Mouse (Mus musculus) gastrocnemius, postnatal 25 days (tissue): ENCODE measurements at regions not wholly inside any gene's neighbourhood (a gene's known extent, or its start where the extent isn't known, plus 50 kb on each side); places are given as distances from the start of the nearest gene placed in this dataset.

Experiments used
- DNase-seq: peaks from one replicate; pipeline ENCODE4 v3.0.0; 2022

GRCm38 (mm10) chr1:63920181-63920933 is 151.3 kb upstream of the 4933402D24Rik start:
- no peak for DNase-seq

- DNase-seq, result no peak
Measured at GRCm38 (mm10) chr1:63918200-63918599, 149.1 kb upstream of the 4933402D24Rik start.

- DNase-seq, result no peak
Measured at GRCm38 (mm10) chr1:63916907-63917650, 148.0 kb upstream of the 4933402D24Rik start.

- DNase-seq, result no peak
Measured at GRCm38 (mm10) chr1:63910765-63911164, 141.7 kb upstream of the 4933402D24Rik start.

DNA sequence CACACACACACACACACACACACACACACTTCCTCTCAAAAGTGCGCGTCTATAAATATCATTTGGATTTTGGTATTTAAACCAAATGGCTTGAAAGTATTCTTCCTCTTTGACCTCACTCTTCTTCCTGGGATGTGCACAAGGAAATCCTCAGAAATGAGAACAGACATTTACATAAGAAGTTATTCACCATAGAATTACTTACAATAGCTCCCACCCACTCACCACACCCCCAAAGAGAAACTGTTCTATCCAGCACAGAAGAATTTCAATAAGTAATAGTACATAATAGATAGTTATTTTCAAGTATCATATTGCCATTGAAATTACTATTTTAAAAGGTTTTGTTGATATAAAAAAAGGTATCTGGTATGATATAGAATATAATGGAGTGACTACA is 140.1 kb upstream of the 4933402D24Rik start:
- no peak for DNase-seq

- no peak for DNase-seq
Measured at GRCm38 (mm10) chr1:63903620-63904019, 134.6 kb upstream of the 4933402D24Rik start.

- DNase-seq, result no peak
Measured at GRCm38 (mm10) chr1:63903201-63903600, 134.1 kb upstream of the 4933402D24Rik start.

DNA sequence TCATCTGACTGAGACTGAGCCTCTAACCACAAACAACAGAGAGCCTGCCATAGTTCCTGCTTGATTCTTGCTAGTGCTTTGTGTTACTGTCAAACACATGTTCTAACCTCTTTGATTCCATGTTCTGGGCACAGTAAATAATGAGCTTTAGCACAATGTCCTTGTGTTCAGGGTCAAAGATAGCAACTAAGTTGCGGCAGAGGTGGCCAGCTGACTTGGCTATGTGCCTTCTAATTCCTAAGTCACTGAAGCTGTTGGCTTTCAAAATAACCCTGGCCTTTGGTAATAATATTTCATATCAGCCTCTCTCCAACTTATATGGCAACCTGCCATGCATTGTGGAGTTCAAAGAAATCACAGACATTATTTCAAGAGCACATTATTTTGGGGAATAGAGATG is 133.3 kb upstream of the 4933402D24Rik start:
- no peak for DNase-seq

GRCm38 (mm10) chr1:63899631-63900577 is 130.8 kb upstream of the 4933402D24Rik start:
- peak; percentile 40 for DNase-seq

- no peak for DNase-seq
Measured at GRCm38 (mm10) chr1:63898766-63899165, 129.7 kb upstream of the 4933402D24Rik start.

DNA sequence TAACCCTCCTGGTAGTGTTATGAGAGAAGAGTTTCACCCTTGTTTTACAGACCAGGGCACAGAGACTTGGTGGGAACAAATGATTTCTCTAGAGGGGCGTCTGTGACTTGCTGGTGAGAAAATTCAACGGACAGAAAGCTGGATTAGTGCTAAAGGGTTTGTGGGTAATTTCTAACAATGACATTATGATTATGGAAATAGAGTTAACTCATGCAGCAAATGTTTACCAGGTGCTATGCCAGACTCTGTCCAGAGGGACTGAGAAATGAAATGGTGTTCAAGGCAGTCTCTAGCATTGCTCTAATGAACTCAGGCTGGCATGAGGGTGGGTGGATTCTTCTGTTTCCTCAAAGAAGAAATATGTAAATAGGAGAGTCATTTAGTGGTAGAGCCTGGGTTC is 128.5 kb upstream of the 4933402D24Rik start:
- no peak for DNase-seq

- no peak for DNase-seq
Measured at GRCm38 (mm10) chr1:63879570-63879969, 110.5 kb upstream of the 4933402D24Rik start.

DNA sequence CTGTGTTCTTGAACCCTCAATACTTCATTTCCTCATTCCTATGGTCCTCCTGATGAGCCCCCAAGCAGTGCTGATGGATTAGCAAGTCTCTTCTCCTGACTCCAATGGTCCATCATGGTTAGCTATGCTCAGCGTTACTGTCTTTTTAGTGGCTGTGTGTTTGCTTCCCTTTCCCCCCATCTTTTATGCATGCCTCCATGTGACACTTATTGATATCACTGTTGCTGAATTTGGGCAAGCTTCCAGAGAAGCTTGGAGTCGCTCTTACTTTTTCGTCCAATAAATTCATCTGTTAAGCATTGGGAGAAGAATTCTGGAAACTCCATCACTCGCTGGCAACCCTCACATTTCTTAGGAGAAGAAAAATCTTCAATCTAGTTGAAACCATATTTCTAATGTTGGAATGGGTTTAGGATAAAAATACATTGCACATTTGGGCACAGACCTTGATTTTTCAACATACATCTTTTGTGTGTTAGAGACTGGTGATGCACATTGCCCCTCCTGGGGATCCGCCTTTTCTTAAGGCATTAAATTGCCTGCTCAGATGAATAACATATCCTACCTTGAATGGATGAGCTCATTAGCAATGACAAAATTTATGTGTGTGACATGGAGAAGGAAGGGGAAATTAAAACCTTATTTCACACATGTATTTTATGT is 107.7 kb upstream of the 4933402D24Rik start:
- DNase-seq, result peak; percentile 10

- DNase-seq, result peak; percentile 12
Measured at GRCm38 (mm10) chr1:63875297-63875962, 106.4 kb upstream of the 4933402D24Rik start.

GRCm38 (mm10) chr1:63871831-63872230 is 102.8 kb upstream of the 4933402D24Rik start:
- DNase-seq, result no peak

GRCm38 (mm10) chr1:63869342-63869741 is 100.3 kb upstream of the 4933402D24Rik start:
- DNase-seq, result no peak

- no peak for DNase-seq
Measured at GRCm38 (mm10) chr1:63857933-63858649, 89.0 kb upstream of the 4933402D24Rik start.

- no peak for DNase-seq
Measured at GRCm38 (mm10) chr1:63857468-63857867, 88.4 kb upstream of the 4933402D24Rik start.

- DNase-seq, result no peak
Measured at GRCm38 (mm10) chr1:63856366-63856765, 87.3 kb upstream of the 4933402D24Rik start.

DNA sequence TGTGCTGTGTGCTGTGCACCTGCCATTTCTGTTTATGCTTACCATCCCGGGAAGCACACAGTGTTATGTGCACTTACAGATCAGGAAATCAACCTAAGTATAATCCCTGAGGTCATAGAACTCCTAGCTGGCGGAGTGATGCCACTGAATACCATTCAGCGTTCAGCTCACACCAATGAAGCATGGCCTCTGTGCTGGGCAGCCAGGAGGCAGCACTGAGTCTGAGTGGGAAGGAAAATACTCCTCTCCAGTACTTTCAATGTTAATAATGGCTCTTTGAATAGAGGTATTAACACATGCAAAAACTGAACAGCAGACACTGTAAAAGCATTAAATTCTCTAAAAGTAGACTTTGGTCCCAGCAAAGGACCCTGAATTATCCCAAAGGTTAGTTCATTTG is 85.7 kb upstream of the 4933402D24Rik start:
- DNase-seq, result no peak
